Mouse (Mus musculus): Measurements from ENCODE around the gene Ms4a6c. TPM values are rescaled to one million over a fixed set of nuclear protein-coding genes. Genes with fewer than 3 reads are reported as not detected.
"Not testable (repeated sequence)": the region's sequence is repeated elsewhere in the genome, so short reads cannot be mapped to it uniquely, and the experiment has no call there.

Gene Ms4a6c
- total RNA-seq, 2 experiments from 2014 or later, result 1.3 to 2.3 TPM

DNA sequence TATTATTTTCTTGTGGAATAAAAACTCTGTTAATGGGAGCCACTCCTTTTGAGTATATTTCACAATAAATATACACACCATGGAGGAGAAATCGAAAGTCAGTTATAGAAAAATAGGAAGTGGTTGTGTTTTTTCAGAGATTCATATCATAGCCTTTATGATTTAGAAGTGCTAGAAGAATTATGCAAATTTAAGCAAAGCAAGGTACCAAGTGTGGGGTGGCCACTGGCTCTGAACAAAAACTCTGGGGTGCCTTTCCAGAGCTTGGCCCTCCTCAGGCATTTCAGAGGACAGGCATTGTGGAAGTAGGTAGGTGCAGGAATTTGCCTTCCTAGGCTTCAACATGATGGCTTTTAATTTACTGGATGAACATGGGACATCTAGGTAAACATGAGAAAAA lies 28.1 kb downstream of the Ms4a6c start:
- intact Hi-C loops (cut with DNase I); DNase-seq: not testable (repeated sequence)

DNA sequence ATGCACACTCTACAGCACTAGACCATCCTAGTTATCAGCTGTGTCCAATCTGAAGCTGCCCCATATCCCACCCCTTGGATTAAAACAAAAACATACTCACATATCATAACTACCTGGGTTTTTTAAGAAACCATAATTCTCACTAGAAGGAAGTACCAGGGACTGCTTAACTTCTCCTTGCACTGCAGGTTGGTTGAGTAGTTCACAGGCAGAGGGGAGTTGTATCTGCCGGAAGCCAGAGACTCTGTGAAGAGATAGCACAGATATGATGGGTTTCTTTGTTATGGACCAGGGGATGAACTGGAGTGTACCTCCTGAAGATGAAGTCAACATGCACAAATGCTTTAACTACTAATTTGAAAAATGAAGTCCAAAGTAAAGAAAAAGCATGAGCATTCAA lies 31.6 kb downstream of the Ms4a6c start:
- intact Hi-C loops (cut with DNase I), result loop anchor here (2.0 kb wide), 1 partner anchor 48 kb away; no protein-coding TSS in a partner anchor
- no peak for DNase-seq

DNA sequence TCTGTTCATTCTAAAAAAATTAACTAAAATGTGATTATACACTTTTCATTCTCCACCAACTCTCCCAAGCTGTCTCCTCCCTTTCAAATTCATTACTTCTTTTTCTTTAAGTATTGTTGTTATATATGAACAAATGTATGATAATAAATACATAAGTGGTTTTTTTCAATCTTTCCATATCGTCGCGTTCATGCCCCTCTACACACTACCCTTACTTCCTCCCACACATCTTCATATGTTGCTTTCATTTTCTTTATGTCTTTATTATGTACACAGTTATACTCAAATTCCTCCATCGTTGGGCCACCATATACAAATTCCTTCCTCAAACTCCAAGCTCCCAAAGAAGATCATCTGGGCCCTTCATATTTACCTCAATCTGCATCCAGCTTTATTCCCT lies 32.2 kb downstream of the Ms4a6c start:
- intact Hi-C loops (cut with DNase I), result loop anchor here (2.0 kb wide), 1 partner anchor 47 kb away; no protein-coding TSS in a partner anchor
- DNase-seq, result no peak

DNA sequence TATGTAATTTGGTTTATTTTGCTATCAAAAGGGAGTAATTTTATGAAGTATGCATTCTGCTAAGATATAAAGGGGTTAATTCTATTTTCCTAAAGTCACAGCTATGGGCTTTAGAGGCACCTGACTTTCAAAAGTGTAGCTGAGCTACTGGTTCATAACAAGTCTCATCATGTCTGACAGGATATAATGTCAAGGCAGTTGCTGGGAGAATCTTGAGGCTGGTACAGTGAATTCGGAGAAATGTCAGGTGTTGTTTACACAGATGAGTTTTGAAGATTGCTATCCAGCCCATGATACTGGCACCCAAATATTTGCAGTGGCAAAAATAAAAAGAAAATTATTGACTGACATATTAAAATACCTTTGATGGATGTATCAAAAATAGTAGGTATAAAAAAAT lies 35.7 kb downstream of the Ms4a6c start:
- no peak for DNase-seq
- intact Hi-C loops (cut with DNase I), result no loop called here

DNA sequence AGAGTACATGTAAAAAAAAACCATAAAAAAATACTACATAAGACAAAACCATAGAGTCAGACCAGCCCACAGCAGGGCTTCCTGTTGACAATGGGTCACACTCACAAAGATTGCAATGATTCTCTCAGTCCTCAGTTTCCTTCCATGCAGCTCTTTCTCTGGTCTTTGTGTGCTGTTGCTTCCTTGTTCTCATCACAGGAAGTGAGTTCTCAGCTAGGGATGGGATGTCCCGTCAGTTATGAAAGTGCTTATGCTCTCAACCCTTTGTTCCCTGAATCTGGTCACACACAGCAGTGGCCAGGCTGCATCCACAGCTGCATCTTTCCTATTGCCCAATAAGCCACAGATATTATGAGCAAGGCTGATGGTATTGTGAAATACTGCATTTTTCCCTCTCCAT lies 44.3 kb downstream of the Ms4a6c start:
- no peak for DNase-seq
- intact Hi-C loops (cut with DNase I), result no loop called here

DNA sequence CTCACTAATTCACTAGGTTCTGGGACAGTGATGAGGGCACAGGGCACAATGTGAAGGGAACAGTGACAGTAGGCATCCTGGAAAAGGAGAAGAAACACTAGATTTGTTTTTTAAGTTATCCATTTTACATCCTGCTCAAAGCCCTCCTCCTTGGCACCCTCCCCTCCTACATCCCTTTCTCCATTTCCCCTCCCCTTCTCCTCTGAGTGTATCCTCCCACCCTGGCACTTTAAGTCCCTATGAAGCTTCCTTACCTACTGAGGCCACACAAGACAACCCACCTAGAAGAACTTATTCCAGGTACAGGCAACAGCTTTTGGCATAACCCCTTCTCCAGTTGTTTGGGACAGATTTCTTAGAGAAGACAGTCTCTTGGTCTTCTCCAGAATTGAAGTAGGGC lies 47.1 kb downstream of the Ms4a6c start, which contains the start of gene Ms4a6b:
Gene Ms4a6b, plus strand, starts transcription at position 267 of the 400 bp plus-strand sequence.
- no peak for DNase-seq
- intact Hi-C loops (cut with DNase I), result no loop called here

DNA sequence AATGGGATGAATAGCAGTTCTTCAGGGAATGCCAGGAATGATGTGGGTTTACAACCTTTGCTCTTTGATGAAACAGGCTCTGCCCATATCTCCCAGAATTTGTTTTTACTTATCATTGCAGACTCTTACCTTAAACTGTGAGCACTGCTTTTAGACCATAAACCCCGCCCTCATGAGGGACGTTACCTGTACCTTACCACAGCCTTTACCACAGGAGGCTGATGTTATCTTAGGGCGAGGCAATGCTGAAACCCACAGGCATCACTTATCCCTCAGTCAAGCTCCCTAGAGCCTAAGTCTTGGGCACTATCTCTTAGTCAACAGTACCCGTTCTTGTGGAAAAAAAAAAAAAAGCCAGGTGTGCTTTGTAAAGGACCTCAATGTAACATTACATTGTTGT lies 47.7 kb downstream of the Ms4a6c start:
- no peak for DNase-seq

GRCm38 (mm10) chr19:11517373-11517772 lies 48.2 kb downstream of the Ms4a6c start:
- intact Hi-C loops (cut with DNase I), result not testable (repeated sequence)

More for the DNA sequence above, 47.7 kb downstream of the Ms4a6c start:
- intact Hi-C loops (cut with DNase I), result no loop called here

GRCm38 (mm10) chr19:11518356-11518755 lies 49.2 kb downstream of the Ms4a6c start:
- intact Hi-C loops (cut with DNase I); DNase-seq: not testable (repeated sequence)

More at GRCm38 (mm10) chr19:11517373-11517772, 48.2 kb downstream of the Ms4a6c start:
- DNase-seq, result not testable (repeated sequence)

GRCm38 (mm10) chr19:11520146-11520545 lies 51.0 kb downstream of the Ms4a6c start:
- intact Hi-C loops (cut with DNase I), result no loop called here
- no peak for DNase-seq

Other genes starting within 250 kb of the Ms4a6c start
- gene Ms4a12, start 236.9 kb upstream of the Ms4a6c start, total RNA-seq (2021), result not detected
- not detected for gene Ms4a1, start 203.1 kb upstream of the Ms4a6c start, total RNA-seq (2021)
- gene Ms4a5, start 185.5 kb upstream of the Ms4a6c start, total RNA-seq (2021), result not detected
- under 1 TPM in 1 of 2 experiments, not detected in 1; 0.05 TPM for gene Ms4a14, start 154.9 kb upstream of the Ms4a6c start, total RNA-seq (2021)
- gene Ms4a7, start 133.2 kb upstream of the Ms4a6c start, total RNA-seq (2021), result under 1 TPM; 0.25 to 0.33 TPM
- 1 to 10 TPM; 2.0 to 3.5 TPM for gene Ms4a4a, start 93.8 kb upstream of the Ms4a6c start, total RNA-seq (2021)
- gene Ms4a4c, start 64.6 kb upstream of the Ms4a6c start, total RNA-seq (2021), result under 1 TPM in 1 of 2 experiments, not detected in 1; 0.35 TPM
- gene Ms4a4b, start 25.8 kb upstream of the Ms4a6c start, total RNA-seq (2021), result not detected
- under 1 TPM in 1 of 2 experiments, not detected in 1; 0.39 TPM for gene Gm8369, start 16.6 kb downstream of the Ms4a6c start, total RNA-seq (2021)
- gene Ms4a6b, start 47.1 kb downstream of the Ms4a6c start, total RNA-seq (2021), result 1 to 10 TPM; 1.8 to 2.2 TPM
- 1 to 10 TPM; 4.0 to 4.6 TPM for gene Ms4a4d, start 67.4 kb downstream of the Ms4a6c start, total RNA-seq (2021)
- gene Ms4a6d, start 135.5 kb downstream of the Ms4a6c start, total RNA-seq (2021), result 1 to 10 TPM in 1 of 2 experiments, under 1 TPM in 1; 0.84 to 1.4 TPM
- under 1 TPM in 1 of 2 experiments, not detected in 1; 0.32 TPM for gene Ms4a2, start 154.4 kb downstream of the Ms4a6c start, total RNA-seq (2021)
- not detected for gene Ms4a3, start 171.5 kb downstream of the Ms4a6c start, total RNA-seq (2021)
- gene Oosp2, start 191.2 kb downstream of the Ms4a6c start, total RNA-seq (2021), result not detected
- gene Oosp1, start 221.8 kb downstream of the Ms4a6c start, total RNA-seq (2021), result not detected
- not detected for gene Oosp3, start 227.7 kb downstream of the Ms4a6c start, total RNA-seq (2021)